Mouse (Mus musculus): ENCODE results near the gene Cnot6.

The Cnot6 gene

DNA sequence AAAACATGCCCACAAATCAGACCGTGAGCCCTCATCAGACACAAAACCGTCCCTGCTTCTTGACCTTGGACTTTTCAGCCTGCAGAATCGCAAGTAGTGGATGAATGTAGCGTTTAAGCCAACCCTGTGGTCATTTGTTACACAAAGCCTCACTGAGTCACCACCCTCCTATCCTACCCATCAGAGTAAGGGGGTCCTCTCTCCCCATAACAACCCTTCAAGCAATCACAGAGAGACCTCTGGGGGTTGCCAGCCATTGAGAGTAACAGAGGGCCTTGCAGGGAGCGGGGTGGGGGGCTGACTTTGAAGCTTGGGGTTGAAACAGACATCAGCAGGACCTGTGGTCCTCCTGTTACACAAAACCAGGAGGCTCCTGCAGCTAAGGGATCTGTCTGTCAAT is 57.9 kb downstream of the Cnot6 start:
- DNase-seq (ENCODE audit: low spot score), result no peak

DNA sequence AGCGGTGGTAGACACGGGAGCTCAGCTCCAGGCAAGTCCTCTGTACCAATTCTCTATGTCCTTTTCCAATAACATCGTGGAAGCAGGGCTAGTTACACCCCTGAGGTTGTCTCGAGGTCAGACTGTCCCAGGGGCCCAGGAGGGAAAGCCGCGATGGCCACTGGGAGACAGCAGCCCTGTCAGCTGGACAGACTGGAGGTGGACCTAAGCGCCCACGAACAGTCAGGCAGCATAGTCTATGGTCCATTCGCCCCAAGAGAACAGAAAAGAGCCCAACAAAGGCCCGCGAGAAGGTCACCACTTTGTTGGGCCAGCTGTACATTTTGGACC is 59.5 kb downstream of the Cnot6 start:
- no peak for DNase-seq (ENCODE audit: low spot score)

DNA sequence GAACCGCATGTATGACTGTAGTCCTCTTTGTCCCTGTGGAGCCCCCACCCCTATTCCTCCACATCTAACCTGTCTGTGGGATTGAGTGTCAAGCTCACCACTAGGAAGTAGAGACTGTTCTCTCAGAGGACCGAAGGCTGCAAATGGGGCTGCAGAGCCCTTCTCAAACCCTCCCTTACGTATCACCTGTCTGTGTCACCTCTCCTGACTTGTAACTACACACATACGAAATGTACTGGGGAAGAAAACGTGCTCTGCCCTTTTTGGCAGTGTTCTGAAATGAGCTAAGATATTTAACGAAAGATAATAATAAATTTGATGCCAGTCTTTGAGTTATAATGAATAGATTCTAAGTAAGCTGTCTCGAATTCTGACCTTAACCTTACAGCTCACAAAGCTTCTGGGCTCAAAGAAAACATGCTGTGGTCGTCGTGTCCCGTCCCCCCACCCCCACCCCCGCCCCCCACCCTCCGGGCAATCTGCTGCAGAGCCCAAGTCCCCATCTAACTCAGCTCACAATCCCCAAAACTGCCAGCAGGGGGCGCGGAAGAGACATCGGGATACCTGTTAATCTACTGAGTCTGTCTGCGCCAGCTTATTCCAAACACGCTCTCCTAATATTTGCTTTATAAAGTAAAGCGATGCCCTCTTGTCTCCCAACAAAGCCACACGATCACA is 60.0 kb downstream of the Cnot6 start:
- DNase-seq (ENCODE audit: low spot score), result peak; percentile 56

DNA sequence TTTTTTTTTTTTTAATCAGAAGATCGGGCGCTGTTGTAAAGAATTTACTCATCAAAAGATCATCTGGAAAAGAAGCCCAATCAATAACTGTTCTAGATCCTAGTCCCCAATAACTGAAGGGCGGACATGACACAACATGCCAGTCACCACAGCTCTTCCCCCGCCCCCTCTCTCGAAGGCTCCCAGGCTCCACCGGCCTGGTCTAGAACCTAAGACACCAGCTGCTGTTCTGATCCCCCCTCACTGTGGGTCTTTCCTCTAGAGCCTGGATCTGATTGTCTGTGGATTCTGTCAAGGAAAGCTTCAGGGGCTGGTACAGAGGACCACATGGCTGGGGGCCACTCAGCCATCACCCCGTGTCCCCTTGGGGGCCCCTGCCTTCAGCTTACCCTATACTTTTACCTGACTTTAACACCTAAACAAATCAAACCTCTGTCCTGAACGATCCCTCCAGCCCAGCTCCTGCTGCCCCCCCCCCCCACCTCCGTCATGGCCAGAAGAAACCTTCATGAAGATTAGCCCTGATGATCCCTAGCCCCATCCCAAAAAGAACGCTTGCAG is 60.7 kb downstream of the Cnot6 start:
- DNase-seq (ENCODE audit: low spot score), result no peak

DNA sequence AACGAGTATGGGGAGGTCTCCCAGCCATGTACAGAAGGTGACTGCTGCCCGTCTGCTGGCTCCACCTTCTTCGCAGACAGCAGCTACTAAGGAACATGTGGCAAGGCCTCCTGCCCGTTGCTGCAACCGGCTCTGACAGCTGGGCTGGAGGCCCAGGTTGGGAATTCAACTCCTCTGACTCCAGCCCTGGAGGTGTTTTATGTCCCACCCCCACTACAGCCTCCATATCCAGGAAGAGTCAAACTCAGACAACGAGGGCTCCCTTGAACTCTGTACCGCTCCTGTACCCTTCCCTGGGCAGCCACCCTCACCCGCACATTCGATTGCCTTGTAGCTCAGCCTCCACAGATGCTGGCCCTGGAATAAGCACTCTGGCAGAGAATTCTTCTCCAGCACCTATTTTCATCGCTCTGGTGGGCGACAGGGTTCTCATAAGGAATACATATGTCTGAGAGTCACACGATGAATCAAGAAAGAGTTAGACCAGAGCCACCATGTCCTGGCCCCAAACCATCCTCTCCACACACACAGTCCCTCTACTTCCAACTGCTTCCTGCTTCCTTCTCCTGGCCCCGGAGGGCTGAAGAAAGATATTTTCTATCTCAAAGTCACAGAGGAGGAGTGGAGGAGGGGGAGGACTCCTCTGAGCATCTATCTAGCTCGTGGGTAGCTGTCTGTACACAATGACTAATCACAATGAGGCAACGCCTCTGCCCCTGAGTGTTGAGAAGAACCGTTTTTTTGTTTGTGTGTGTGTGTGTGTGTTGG is 61.3 kb downstream of the Cnot6 start:
- DNase-seq (ENCODE audit: low spot score), result no peak

DNA sequence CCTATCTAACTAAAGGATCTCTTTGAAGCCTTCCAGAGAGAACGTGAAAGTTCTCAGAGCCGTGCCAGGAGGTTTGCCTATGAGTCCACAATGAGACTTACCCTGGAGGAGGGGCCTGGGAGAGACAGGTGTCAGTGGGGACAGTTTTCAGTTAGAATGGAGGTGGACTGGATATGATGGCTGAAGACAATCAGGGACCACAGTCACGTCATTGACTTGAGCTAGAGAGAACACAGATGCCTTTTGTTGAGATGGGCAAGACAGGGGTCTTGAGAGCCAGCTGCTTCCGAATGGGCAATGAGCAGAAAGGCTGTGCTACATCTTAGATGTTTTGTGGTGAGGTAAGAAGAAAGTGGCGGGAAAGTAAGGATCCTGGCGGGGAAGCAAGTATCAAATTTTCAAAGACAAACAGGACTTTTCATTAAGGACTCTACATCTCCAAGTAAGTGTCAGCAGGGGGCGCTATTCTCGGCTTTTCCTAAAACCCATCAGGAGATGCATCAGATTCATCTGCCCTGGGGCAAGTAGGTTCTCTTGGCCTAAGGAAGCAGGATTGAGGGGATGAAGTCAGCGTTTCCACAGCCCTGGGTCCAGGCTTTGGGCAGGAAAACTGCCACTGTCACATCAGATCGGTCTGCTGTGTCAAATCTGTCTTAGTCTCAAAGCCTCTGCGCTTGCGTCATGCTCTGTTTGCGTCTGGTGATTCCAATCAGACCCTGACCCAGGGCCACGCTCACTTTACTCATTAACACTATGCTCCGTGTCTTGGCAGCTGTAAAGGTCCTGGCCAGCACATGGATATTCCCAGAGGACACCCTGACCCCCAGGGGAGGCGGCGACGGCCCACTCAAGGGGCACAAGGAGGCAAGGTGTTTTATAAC is 62.2 kb downstream of the Cnot6 start:
- DNase-seq (ENCODE audit: low spot score), result no peak

DNA sequence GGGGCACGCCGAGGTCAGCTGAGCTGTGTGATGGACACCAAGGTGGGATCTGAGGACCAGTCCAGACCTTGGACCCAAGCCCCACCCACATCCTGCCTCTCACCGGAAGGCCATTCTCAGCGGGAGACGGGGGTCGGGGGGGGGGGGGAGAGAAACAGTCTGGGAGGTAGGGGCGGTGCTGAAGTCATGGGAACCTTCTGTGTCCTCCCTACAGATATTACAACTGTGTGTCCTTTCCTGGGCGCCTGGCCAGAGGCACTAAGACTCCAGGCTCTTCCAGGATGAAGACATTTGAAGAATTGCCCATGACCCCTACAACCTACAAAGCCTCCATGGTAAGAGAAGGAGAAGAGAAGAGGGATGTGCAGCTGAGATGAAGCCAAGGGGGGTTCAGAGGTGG is 66.8 kb downstream of the Cnot6 start:
- no peak for DNase-seq (ENCODE audit: low spot score)

DNA sequence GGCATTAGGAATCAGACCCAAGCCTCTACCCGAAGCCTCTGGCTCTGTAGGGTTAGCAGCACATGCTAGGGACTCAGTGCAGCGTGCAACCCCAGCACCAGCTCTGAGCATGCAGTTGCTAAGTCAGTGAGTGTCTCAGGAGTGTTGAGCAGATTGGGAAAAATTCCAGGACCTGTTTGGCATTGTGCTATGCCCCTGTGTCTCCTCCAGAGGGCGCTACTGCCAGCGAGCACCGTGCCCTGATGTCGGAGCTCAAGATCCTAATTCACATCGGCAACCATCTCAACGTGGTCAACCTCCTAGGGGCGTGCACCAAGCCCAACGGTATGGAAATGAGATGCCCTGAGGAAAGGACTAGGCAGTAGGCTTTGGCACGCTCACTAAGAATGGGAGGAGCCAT is 76.1 kb downstream of the Cnot6 start:
- DNase-seq (ENCODE audit: low spot score), result no peak

DNA sequence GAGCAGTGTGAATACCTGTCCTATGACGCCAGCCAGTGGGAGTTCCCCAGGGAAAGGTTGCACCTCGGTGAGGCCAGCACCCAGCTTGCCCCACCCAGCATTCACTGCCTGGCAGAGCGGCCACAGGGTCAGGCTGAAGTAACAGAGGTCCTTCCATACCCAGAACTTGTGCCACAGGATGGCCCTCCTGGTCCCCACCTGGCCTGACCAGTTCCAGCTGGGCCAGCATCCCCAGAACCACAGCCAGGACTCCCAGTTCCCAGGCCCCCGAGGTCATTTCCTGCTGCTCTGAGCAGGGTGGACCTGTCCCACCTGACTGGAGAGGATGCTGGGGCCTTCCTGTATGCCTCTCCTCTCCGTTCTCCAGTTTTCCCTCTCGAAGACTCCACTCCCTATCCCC is 76.9 kb downstream of the Cnot6 start:
- DNase-seq (ENCODE audit: low spot score), result no peak

DNA sequence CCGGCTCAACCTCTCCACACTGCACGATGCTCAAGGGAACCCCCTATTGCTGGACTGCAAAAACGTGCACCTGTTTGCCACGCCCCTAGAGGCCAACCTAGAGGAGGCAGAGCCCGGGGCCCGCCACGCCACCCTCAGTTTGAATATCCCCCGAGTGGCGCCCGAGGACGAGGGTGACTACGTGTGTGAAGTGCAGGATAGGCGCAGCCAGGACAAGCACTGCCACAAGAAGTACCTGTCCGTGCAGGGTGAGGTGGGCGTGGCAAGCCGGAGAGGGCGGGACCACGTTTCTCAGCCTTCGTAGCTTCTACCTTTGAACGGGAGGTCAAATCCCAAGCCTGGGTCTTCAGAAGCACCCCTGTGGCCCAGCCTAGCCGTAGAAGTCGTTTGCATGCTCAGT is 78.4 kb downstream of the Cnot6 start:
- DNase-seq (ENCODE audit: low spot score), result no peak

DNA sequence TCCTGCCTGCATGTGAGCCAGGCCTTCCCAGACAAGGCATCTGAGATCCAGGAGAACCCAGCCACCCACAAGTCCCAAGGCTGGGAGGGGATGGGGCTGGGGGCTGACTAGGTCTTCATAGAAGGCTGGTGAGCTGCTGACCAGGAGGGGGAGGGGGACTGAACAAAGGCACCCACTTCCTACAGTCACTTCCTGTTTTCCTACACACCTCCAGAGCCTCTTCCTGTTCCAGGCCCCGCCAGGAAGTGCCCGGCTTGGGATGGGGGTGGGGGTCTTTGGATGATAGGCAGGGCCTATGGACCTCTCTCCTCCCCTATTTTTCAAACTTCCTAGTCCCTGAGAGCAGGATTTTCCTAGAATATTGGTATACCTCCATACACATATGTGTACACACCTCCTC is 80.3 kb downstream of the Cnot6 start:
- no peak for DNase-seq (ENCODE audit: low spot score)

DNA sequence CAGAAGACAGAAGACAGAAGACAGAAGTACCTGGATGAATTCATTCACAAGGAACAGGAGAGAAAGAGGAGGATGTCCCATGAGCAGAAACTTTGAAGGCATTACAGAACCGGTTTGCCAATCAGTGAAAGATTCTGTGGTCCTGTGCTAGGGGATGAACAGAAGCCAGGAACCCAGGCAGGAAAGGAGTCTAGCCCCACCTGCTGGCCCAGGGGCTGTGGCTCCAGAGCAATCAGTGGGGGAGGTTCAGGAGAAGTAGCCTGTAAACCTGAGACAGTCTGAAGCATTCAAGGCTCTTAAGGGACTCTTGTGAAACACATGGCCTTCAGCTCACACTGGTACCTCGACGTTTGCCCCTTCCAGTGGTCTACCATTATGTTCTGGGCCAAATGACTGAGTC is 81.4 kb downstream of the Cnot6 start:
- DNase-seq (ENCODE audit: low spot score), result no peak

DNA sequence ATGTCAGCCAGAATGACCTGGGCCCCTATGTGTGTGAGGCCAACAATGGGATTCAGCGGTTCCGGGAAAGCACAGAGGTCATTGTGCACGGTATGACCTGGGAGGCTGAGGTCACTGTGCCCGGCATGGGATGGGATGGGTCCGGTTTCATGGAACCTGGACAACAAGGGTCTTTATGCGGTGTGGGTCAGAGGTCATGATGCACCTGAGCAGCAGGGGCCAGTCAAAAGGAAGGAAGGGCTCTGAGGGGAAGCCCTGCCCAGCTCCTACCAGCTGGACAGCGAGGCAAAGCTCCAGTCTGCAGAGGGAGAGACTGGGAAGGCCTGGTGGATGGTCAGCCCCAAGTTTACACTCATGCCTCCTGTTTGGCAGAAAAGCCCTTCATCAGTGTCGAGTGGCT is 85.8 kb downstream of the Cnot6 start:
- DNase-seq (ENCODE audit: low spot score), result no peak

DNA sequence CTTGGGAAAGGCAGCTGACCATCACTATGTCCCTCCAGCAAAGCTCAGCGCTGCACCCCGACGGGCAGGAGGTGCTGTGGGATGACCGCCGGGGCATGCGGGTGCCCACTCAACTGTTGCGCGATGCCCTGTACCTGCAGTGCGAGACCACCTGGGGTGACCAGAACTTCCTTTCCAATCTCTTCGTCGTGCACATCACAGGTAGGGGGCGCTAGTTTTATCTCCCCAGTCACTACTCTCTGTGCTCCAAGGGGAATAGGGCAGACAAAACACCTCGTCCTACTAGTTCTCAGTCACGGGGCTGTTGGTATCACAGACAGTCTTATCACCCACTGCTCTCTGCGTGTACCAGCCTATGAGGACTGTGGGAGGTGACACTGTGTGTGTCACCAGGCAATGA is 86.7 kb downstream of the Cnot6 start:
- DNase-seq (ENCODE audit: low spot score), result no peak

DNA sequence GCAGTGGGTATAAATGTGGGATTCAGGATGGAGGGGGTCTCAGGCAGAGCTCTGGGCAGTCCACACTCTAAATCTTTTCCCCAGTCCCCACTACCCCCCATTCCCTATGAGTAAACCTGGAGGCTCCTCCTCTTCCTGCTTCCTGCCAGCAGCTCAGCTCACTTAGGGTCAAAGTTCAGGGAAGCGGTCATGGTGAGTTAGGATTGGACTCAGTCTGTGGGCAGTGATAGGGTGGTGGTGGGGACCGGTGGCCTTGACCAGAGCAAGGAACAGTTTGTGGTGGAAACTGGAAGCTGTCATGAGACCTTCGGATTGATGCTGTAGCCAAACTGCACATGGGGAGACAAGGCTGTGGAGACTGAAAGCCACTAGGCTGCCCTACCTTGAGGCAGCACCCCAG is 88.4 kb downstream of the Cnot6 start:
- no peak for DNase-seq (ENCODE audit: low spot score)

DNA sequence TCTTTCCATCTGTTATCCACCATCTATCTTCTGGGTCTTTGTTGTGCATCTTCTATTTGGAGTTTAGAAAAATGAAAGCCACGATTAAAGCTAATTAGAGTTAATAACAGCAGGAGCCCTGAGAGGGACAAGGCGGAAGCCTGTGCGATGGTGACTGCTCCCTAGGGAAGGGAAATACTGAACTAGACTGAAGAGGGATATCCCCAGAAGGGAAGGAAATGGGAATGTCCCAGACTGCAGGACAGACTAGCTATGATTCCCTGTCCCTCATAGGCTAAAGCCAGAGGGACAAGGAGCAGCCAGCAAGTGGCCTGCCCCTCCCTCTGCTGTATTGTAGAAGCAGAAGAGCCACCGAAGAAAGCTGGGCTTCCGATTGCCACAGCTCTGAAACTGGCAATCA is 90.6 kb downstream of the Cnot6 start:
- no peak for DNase-seq (ENCODE audit: low spot score)
